Mouse (Mus musculus): ENCODE measurements around the gene AI467606. TPM values are rescaled to one million over a fixed set of nuclear protein-coding genes. Genes with fewer than 3 reads are reported as not detected.
"Not testable (repeated sequence)": the region's sequence is repeated elsewhere in the genome, so short reads cannot be mapped to it uniquely, and the experiment has no call there.

AI467606 gene
- 1 to 10 TPM; 3.3 TPM for total RNA-seq (2021)
- long read RNA-seq, experiment 1, partial matches to known transcripts: 0 of 1 reads
- long read RNA-seq, experiment 1, other reads (novel, unspliced or antisense): 0 of 1 reads
- long read RNA-seq, experiment 2, partial matches to known transcripts: 0 of 2 reads
- long read RNA-seq, experiment 2, other reads (novel, unspliced or antisense): 0 of 2 reads

DNA sequence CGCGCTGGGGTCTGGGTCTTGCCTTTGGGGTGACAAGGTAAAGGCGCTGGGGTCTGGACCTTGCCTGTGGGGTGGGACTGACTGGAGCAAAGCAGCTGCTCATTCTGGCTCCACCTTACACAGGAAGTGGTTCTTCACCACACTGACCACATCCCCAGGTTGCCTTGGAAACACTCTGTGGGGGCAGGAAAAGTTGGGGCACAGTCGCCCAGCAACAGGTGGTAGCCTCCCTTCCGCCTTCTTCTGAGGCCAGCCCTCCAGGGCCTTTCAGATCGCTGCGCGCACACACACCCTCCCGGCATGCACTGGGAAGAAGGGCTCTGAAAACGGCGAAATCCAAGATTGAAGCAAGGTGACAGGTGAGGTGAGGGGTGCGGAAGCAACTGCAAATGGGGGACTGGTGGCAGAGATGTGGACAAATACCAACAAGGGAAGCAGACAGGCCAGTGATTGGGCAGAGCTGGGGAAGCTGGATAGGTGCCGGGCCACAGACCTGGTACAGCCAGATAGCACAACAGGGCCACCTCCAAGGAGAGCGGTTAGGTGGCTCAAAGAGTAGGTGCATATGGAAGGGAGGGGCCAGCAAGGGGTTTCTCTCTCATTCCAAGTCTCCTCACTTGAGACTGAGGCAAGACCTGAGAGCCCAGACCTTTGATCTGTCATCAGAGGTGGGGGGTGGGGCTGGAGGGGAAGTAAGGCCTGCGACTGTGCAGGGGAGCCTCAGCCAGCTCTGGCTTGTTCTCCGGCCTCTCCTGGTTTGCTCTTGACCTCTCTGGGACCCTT lies at the start of gene AI467606:
Gene AI467606 (plus strand): TSS at position 246 of the 783 bp plus-strand sequence.
- peak; percentile 38 for DNase-seq

DNA sequence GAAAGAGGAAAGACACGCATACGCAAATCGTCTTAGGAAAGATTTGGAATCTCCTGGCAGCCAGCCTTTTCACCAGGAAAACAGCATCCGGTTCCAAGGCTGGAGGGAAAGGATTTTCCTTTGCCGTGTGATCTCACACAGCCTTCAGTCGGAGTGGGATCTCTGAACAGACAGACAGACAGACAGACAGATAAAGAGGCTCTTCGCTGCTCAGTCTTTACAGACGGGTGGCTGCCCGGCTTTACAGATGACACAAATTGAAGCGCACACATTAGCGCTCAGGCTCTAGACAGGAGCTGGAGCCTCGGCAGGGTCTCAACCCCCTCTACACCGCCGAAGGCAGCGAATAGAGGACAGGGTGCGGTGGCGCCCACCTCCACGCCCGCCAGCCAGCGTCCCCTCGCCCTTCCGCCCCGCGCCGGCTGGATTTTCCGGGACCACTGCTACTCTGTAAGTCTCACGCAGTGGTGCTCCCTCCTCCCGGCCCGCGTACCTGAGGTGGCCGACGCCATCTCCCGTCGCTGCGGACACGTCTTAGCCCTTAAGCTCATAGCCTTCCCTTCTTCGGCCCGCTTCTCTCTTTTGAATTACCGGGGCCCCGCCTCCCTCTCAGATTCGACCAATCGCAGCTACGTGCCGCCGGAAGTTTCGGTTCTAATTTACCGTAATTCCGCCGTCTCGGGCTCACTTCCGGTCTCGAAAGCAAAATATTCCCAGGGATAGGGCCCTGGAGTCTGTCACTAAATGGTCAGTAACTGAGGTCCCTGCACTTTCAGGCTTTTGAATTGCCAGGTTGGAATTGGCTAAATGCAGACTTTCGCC lies 49.1 kb upstream of the AI467606 start, which contains the start of gene Kif22:
Gene Kif22 (minus strand): TSS at position 621 of the 822 bp plus-strand sequence.
- DNase-seq: peak; percentile 95

DNA sequence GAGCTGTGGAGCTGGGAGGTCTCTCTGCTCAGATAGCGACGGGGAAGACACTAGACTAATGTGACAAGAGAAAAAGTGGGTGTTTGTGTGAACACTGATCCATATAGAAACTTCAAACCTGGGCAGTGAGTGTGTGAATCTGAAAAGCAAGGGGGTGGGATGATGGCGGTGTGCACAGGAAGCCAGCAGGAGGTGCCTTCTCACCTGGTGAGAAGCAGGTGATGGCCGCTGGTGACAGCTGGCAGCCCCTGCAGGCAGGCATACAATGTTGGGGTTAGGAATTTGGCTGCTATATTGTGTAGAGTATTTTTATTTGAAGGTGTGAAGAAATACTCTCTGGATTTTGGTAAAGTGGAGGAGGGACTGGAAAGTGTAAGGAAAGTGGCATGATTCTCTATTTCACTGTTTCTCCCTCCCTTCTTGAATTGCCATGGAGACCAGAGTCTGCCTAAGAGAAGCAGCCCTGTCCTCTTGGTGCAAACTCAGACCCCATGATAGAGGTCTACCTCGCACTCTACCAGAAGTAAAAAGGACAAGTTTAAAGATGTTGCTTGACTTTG lies 36.1 kb upstream of the AI467606 start:
- DNase-seq: no peak

DNA sequence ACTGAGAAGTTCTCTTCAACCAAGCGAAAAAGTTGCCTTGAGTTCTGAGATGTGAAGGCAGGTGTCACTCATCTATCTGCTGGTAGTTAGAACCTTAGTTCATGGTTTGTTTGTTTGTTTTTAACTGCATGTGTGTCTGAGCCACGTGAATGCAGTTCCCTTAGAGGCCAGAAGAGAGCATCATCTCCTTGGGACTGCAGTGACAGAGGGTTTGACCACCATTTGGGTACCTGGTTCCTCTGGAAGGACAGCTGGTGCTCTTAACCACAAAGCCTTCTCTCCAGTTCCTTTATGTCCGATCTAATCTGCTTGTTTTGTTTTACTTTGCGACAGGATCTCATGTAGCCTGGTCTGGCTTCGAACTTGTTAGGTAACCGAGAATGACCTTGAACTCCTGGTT lies 25.6 kb upstream of the AI467606 start:
- no peak for DNase-seq

DNA sequence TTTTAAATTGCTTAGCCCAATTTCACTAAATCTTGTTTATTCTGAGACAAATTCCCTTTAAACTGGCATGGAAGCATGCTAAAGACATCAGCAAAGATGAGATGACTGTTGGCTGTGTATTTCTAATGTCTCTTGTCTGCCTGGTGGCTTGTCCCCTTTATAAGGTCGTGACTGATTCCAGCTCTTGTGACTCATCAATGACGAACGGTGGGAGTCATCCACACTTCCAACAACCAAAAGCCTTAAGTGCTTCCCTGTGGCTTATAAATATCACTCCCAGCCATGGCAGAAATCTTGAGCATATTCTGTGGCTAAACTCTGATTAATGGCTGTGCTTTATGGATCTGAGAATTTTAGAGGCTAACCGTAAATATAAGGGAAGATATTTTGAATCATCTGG lies 24.8 kb upstream of the AI467606 start:
- peak; percentile 28 for DNase-seq

DNA sequence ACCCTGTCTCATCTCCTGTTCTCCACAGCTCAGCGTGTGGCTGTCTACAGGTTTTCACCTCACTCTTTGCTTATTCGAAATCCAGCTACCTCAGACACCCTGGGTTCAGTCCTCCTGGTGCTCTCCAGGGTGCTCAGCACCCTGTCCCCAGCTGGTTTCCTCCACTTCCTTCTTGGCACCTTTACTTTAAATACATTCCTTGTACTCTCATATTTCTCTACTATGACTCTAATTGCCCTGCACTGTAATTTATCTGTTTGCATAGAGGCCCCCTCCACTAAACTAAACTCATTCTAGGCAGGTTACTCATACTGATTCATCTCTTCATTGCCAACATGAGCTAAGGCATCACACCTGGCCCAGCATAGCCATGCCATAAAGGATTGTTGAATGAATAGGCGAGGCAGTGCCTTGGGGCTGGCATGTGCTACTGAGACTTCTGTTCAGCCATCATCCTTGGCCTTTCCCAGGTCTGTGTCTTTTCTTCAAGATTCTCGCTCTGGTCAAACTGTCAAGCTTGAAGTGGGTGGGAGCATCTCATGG lies 20.2 kb upstream of the AI467606 start:
- no peak for DNase-seq

DNA sequence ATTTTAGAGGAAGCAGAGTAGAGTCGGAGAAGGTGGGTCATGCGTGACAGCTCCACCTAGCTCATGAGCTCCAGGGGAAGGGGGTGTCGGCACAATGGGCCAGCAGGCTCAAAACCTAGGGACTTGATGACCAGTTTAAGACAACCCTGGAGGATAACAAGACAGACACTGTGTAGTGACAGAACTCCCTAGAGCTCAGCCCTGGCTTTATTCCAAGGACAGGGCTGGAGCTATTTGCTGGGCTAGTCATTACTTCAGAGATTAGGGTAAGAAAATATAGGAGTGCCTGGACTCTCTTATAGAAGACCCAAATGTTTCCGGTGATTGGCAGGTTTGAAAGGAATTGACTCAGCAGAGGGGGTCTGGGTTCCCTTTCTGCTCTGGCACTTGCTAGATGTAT lies 17.9 kb upstream of the AI467606 start:
- DNase-seq: peak; percentile 68

DNA sequence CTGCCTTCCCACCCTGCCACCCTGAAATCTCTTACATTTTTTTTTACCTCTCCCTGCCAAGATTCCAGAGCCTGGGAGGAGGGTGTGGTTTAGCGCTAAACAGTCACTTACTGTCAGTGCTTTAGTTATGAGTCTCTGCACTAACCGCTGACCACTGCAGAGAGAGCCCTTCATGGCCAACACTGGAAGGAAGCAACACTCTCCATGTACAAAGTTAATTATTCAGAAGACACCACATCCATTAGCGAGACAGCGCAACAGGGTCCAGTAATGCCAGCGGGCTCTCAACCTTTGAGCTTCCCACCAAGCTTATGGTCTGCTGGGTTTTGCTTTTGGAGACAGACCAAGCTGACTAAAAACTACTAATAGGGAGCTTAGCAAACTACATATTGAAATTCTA lies 15.0 kb upstream of the AI467606 start:
- no peak for DNase-seq

DNA sequence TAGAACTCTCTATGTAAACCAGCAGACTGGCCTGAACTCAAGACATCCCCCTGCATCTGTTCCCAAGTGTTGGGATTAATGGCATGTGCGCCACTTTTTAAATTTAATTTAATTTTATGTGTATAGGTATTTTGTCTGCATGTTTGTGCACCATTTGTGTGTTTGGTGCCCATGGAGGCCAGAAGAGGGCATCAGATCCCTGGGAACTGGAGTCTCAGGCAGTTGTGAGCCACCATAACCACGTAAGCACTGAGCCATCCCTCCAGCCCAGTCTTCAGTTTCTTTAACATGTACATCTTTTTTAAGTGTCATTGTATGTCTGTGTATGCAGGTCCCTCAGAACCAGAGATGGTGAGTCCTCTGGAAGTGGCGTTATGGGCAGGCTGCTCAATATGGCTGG lies 13.5 kb upstream of the AI467606 start:
- DNase-seq: no peak

DNA sequence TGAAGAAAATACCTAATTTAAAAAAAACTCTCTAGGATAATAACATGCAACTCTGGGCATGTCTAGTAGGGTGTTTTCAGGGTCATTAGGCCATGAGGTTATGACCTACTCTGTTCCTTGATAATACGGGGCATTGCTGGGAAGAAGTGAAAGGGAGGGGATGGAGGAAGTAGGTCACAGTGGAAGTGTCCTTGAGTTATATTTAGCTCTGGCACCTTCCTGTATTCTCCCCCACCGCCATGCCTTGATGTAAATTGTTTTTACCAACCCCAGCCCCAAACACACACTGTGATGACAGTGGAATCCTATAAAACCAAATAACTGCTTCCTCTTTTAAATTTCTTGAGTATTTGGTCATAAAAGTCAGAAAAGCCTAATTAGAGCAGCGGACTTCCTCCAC lies 11.1 kb upstream of the AI467606 start:
- no peak for DNase-seq

DNA sequence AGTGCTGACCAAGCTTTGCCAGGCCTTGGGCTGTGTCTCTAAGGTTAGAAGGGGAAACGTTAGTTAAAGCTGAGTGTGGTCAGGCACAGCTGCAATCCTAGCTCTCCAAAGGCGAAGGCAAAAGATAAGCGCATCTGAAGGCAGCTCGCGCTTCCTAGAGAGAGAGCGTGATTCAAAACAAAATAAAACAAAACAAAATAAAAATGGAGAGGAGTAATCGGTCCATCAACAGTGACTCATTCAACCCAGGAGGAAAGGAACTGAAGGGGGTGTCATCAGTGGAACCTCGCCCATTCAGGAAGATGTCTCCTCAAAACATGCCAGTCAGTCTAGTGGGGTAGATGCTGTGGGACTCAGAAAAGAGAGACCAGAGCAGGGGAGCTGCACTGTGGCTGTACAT lies 8.9 kb upstream of the AI467606 start:
- DNase-seq: no peak

DNA sequence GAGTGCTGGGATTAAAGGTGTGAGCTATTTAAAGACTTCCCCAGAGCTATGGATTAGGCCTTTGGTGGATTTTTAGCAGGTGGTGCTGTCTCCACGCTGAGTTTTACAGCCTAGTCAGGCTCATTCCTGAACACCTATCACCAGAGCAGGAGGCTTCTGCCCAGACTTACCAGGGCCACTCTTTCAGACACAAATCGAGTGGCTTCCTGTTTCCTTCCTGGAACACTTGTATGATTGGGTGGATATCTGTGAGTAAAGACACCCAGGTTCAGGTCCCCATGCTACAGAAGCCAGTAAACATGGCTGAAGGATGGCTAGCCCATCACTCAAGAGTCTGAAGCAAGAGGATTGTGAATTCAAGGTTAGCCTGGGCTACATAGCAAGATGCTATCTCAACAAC lies 8.2 kb upstream of the AI467606 start:
- DNase-seq: no peak

DNA sequence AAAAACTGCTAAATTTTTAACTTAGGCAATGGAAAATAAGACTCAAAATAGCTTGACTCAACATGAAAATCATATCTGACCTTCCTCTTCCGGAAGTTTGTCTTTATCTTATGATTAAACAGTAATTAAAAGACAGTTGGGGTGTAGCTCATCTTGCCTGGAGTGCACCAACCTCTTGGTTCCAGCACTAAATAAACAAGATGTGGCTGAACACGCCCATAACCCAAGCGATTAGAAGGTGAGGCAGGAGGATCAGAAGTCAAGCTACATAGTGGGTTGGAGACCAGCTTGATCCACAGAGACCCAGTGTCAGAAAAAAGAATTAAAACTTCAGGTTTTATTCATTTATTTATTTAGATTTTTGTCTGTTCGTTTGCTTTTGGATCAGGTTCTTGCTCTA lies 7.5 kb upstream of the AI467606 start:
- no peak for DNase-seq

DNA sequence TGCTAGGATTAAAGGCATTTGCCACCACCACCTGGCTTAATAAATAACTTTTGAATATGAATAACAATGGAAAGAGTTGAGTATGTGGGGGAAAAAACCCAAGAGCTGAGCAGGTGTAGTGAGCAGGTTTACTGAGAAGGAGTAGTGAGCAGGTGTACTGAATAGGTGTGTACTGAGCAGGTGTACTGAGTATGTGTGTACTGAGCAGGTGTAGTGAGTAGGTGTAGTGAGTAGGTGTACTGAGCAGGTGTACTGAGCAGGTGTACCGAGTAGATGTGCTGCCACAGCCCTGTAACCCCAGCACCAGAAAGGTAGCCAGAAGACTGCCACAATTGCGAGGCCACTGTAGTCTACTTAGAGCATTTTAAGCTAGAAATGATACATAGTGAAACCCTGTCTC lies 6.4 kb upstream of the AI467606 start:
- no peak for DNase-seq

DNA sequence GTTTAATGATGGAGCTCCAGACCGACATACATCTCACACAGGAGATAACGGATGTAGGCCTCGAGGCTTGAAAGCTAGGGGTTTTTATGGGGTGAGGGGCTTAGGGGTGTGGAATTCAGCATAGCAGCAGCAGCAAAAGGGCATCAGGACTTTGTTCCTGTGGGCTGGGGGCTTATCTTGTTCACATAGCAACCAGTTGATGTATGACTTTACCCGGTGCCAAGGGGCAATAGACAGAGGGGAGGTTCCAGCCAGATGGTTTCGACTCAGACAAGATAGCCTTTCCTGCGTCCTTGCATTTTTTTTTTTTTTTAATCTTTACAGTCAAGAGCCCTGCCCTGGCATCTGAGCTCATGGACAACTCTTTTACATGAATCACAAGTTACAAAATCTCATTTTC lies 5.4 kb upstream of the AI467606 start:
- DNase-seq: not testable (repeated sequence)

DNA sequence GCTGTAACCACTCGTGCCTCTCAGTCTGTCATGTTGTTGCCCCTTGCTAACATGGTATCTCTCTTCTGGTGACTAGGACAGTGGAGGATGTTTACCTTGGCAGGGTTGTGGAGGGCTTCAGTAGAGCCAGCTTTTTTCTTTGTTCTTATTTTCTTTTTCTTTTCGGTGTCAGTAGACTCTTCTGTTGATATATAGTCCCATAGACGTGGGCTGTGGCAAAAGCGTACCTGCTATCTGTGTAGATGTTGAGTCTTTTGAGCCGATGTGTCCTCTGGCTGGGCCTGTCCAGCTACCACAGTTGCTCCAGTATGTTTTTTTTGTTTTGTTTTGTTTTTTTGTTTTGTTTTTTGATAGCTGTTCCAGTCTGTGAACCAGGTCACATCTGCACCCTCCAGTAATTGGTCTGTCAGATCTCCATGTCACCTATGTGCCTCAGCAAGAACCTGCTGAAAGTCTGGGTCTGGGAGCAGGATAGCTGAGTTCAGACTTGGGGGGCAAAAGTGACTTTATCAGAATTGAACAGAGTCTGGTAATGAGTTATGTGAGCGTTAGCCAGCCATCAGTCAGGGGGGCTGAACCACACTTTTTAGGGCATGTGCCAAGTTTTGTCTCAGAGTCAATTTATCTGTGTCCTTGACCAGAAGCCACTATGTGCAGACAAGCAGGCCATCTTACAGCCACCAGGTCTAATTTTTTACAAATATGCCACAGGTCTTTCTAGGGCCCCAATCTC lies 3.7 kb upstream of the AI467606 start, which contains the start of gene Zg16:
Gene Zg16 (minus strand): TSS at position 51 of the 733 bp plus-strand sequence.
- peak; percentile 25 for DNase-seq

DNA sequence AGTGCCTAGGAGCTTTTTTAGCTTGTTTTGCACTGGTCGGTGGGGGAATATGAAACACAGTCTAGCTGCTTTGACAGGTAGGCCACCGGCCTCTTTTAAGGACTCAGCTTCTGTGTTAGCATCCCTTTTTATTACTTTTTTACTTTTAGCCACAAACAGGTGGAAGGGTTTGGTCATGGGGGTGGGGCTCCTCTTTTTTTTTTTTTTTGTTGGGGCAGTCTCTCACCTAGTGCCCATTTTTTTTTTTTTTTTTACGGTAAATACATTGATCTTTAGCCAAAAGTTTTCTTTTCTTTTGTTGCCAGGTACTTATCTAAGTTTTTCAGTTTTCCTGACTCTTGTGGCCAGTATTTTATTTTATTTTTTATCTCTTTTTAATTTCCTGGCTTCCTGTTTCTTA lies 3.1 kb upstream of the AI467606 start:
- DNase-seq: no peak

DNA sequence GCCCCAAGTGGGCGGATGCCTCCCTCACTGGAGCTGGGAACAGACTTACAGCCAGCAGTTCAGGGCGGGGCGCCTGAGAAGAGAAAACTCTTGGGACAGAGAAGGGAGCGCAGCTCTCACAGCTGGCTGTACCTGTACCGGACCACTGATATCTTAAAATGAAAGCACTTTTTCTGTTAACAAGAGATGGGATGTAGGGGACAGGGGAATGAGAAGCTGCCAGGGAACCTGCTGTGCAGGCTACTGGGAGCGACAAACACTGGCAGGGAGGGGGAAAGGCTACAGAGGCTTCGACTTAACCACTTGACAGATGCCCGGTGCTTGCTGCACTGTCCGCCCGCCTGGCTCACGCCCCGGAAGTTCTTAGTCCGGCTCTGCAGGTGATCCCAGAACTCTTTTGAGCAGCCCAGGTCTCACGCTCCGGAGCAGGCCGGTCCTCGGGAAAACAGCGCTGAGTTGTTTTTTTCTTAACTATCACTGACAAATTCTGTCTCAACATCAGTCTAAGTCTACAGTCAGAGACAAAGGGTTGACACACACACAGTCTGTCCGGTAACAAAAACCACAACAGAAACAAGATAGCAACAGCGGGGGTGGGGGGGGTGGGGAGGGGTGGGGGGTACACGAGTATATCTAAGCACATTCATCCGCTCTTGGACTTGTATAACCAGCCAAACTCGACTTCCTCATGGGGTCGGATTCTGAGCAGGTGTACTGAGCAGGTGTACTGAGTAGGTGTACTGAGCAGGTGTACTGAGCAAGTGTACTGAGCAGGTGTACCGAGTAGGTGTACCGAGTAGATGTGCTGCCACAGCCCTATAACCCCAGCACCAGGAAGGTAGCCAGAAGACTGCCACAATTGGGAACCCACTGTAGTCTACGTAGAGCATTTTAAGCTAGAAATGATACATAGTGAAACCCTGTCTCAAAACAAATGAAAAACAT lies 2.0 kb upstream of the AI467606 start:
- no peak for DNase-seq

DNA sequence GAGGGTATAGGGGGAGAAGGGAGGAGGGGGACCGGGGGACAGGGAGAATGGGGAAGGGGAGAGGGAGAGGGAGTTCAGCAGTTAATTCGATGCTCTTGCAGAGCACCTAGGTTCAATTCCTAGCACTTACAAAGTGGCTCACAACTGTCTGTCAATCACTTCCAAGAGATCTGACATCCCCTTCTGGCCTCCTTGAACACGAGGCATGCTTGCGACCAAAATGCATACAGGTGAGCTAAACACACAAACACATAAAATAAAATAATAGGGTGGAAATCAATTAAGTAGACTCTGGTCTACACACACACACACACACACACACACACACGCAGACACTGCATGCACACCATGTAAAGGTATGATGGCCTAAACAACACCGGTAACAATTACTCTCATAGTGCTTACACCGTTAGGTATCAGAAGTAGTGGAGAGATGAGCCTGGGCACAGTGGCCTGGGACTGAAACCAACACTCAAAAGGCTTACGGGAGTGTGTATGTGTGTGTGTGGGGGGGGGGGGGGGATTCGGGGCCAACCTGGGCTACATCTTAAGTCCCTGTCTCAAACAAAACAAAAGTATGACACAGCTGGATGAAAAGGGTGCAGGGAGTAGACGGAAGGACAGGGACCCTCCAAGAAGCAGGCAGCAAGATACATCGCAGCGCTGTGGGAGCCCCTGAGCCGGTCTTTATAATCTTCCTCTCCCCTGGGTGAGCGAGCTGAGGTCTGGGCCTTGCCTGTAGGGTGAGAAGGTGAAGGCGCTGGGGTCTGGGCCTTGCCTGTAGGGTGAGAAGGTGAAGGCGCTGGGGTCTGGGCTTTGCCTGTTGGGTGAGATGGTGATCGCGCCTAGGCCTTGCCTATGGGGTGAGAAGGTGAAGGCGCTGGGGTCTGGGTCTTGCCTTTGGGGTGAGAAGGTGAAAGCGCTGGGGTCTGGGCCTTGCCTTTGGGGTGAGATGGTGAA lies 725 bp upstream of the AI467606 start:
- DNase-seq: no peak
